25 mouse cellular contexts compared by ENCODE assay signal in genomic region chr4:118415779-118416178, GRCm38 (mm10). TPM values are rescaled to one million over a fixed set of nuclear protein-coding genes. Genes with fewer than 3 reads are reported as not detected.
DNase-seq lines count a peak whose midpoint lies in the region; ATAC-seq and TF ChIP-seq lines count a peak whose summit lies in the region.
"Had no signal": no experiment of that assay in that cellular context is flagged by ENCODE, and none has a peak within 500 bp of the region (broad histone marks: within the 10 kb centered on the region; RNA-seq: fewer than 3 reads in every experiment).

No protein-coding gene starts in this region.

- H3K4me3 ChIP-seq in intestine, postnatal 0 days (ENCODE audit: low read depth, low read length) = no peak overlapping the region
- H3K4me3 ChIP-seq in intestine, embryonic 15.5 days (replicated peaks) = no peak overlapping the region
- H3K4me3 ChIP-seq in lung, postnatal 0 days (ENCODE audit: low read depth, low read length) = no peak overlapping the region
- H3K4me3 ChIP-seq: embryonic facial prominence, embryonic 10.5 days; forebrain, embryonic 10.5 days; heart, embryonic 15.5 days; hindbrain, embryonic 10.5 days; midbrain, embryonic 10.5 days; neural tube, embryonic 15.5 days; stomach, embryonic 15.5 days had no signal

- H3K27ac ChIP-seq in intestine, postnatal 0 days (ENCODE audit: low read depth, low read length) = no peak overlapping the region; the same call in 1 of the 2 replicates
- H3K27ac ChIP-seq in intestine, embryonic 15.5 days = no peak overlapping the region
- no peak overlapping the region for H3K27ac ChIP-seq in lung, postnatal 0 days (ENCODE audit: low read length)
- H3K27ac ChIP-seq: embryonic facial prominence, embryonic 10.5 days; forebrain, embryonic 10.5 days; heart, embryonic 15.5 days; liver, embryonic 14.5 days; midbrain, embryonic 10.5 days; neural tube, embryonic 15.5 days; stomach, embryonic 15.5 days had no signal

- no peak overlapping the region for H3K9ac ChIP-seq in intestine, postnatal 0 days (ENCODE audit: low read depth, low read length)
- no peak overlapping the region for H3K9ac ChIP-seq in intestine, embryonic 15.5 days
- H3K9ac ChIP-seq in lung, postnatal 0 days (replicated peaks; ENCODE audit: low read depth) = no peak overlapping the region
- H3K9ac ChIP-seq: heart, embryonic 15.5 days; liver, embryonic 14.5 days; neural tube, embryonic 15.5 days; stomach, embryonic 15.5 days had no signal

- no peaks in the 10 kb centered on the region for H3K9me3 ChIP-seq in intestine, postnatal 0 days (ENCODE audit: control insufficient read depth)
- no peaks in the 10 kb centered on the region for H3K9me3 ChIP-seq in intestine, embryonic 15.5 days
- no peaks in the 10 kb centered on the region for H3K9me3 ChIP-seq in lung, postnatal 0 days (ENCODE audit: low read length)
- H3K9me3 ChIP-seq: embryonic facial prominence, embryonic 10.5 days; forebrain, embryonic 10.5 days; G1E; heart, embryonic 15.5 days; hindbrain, embryonic 10.5 days; midbrain, embryonic 10.5 days; neural tube, embryonic 15.5 days; stomach, embryonic 15.5 days had no signal

- H3K27me3 ChIP-seq in intestine, postnatal 0 days (replicated peaks; ENCODE audit: control insufficient read depth, insufficient read depth, low read length) = no peaks in the 10 kb centered on the region
- no peaks in the 10 kb centered on the region for H3K27me3 ChIP-seq in intestine, embryonic 15.5 days (replicated peaks)
- H3K27me3 ChIP-seq in lung, postnatal 0 days (replicated peaks; ENCODE audit: insufficient read depth, low read length) = no peaks in the 10 kb centered on the region
- H3K27me3 ChIP-seq: CH12.LX; heart, embryonic 15.5 days; neural tube, embryonic 15.5 days; stomach, embryonic 15.5 days had no signal

- whole genome bisulfite sequencing in intestine, postnatal 0 days = 79% methylated on average over 2 of the region's 2 CpGs
- WGBS in intestine, embryonic 15.5 days = 83% methylated on average over 2 of the region's 2 CpGs
- WGBS in lung, postnatal 0 days = 66% methylated on average over 2 of the region's 2 CpGs

- H3K4me2 ChIP-seq in intestine, postnatal 0 days (replicated peaks; ENCODE audit: low read depth) = no peak overlapping the region
- H3K4me2 ChIP-seq in intestine, embryonic 15.5 days (replicated peaks) = no peak overlapping the region
- no peak overlapping the region for H3K4me2 ChIP-seq in lung, postnatal 0 days (replicated peaks; ENCODE audit: low read depth, low read length)
- H3K4me2 ChIP-seq: heart, embryonic 15.5 days; neural tube, embryonic 15.5 days; stomach, embryonic 15.5 days had no signal

- no peaks in the 10 kb centered on the region for H3K4me1 ChIP-seq in intestine, postnatal 0 days (replicated peaks; ENCODE audit: control insufficient read depth, insufficient read depth, low read length)
- H3K4me1 ChIP-seq in intestine, embryonic 15.5 days (replicated peaks) = no peaks in the 10 kb centered on the region
- no peaks in the 10 kb centered on the region for H3K4me1 ChIP-seq in lung, postnatal 0 days (ENCODE audit: insufficient read depth, low read depth, low read length)
- H3K4me1 ChIP-seq: embryonic facial prominence, embryonic 10.5 days; forebrain, embryonic 10.5 days; heart, embryonic 15.5 days; hindbrain, embryonic 10.5 days; midbrain, embryonic 10.5 days; stomach, embryonic 15.5 days had no signal

- peak; percentile 24; the same call in 1 of the 2 replicates for TF ChIP-seq CTCF in intestine, postnatal 0 days (IDR thresholded peaks at IDR 0.05; ENCODE audit: low read depth)
- peak; percentile 24; the same call in 1 of the 2 replicates for TF ChIP-seq CTCF in lung, postnatal 0 days (IDR thresholded peaks at IDR 0.05)

- no peak for DNase-seq in lung, postnatal 0 days (ENCODE audit: low spot score)
- DNase-seq in lung, adult 18-20 months = no peak
- peak; percentile 65 for DNase-seq in brain, adult 2 months (ENCODE audit: low read depth, low spot score)
- no peak for DNase-seq in urinary bladder, adult 2 months (ENCODE audit: low spot score)
- DNase-seq in right cerebral cortex, postnatal 25 days = no peak
- DNase-seq: adrenal gland, postnatal 14 days; B cell, adult 2 months; cerebellum, adult 8-10 months; kidney, adult 18-20 months; kidney, postnatal 10 days; lung, postnatal 10 days; thymus, adult 2 months; thymus, postnatal 4 days had no signal

- no peak for TF ChIP-seq EP300 in lung, postnatal 0 days (IDR thresholded peaks at IDR 0.05)

- H3K36me3 ChIP-seq in intestine, postnatal 0 days (ENCODE audit: control insufficient read depth, insufficient read depth) = peaks cover 72% of the 10 kb centered on the region
- peaks cover 43% of the 10 kb centered on the region for H3K36me3 ChIP-seq in intestine, embryonic 15.5 days
- H3K36me3 ChIP-seq in lung, postnatal 0 days (ENCODE audit: insufficient read depth, low read length) = peaks cover 54% of the 10 kb centered on the region

- ATAC-seq in intestine, postnatal 0 days = no peak
- no peak for ATAC-seq in intestine, embryonic 15.5 days
- no peak for ATAC-seq in lung, postnatal 0 days

RNA-seq across cellular contexts. Expression of gene Med8, which starts 6.6 kb away (rescaled TPM):
- 71.8 and 76.0 TPM in 2 replicates for polyA plus RNA-seq in intestine, postnatal 0 days (2015; fragmentation: Nextera tagmentation; extraction: Ambion mirVana)
- 102 and 103 TPM in 2 replicates for polyA plus RNA-seq in intestine, embryonic 15.5 days (2015; fragmentation: Nextera tagmentation; extraction: Ambion mirVana)
- 90.5 and 95.8 TPM in 2 replicates for polyA plus RNA-seq in lung, postnatal 0 days (2015; fragmentation: Nextera tagmentation; extraction: Ambion mirVana)
- polyA plus RNA-seq in urinary bladder, adult 2 months (2012; rRNA removed) = 61.8 and 80.6 TPM in 2 replicates

RNA-seq across cellular contexts. Expression of gene Szt2, which starts 6.7 kb away (rescaled TPM):
- polyA plus RNA-seq in intestine, postnatal 0 days (2015; fragmentation: Nextera tagmentation; extraction: Ambion mirVana) = 2.8 and 4.2 TPM in 2 replicates
- polyA plus RNA-seq in intestine, embryonic 15.5 days (2015; fragmentation: Nextera tagmentation; extraction: Ambion mirVana) = 4.4 and 5.1 TPM in 2 replicates
- polyA plus RNA-seq in lung, postnatal 0 days (2015; fragmentation: Nextera tagmentation; extraction: Ambion mirVana) = 6.1 TPM in 2 replicates
- polyA plus RNA-seq in urinary bladder, adult 2 months (2012; rRNA removed) = 13.4 and 20.7 TPM in 2 replicates

RNA-seq across cellular contexts. Expression of gene Elovl1, which starts 12.1 kb away (rescaled TPM):
- polyA plus RNA-seq in intestine, postnatal 0 days (2015; fragmentation: Nextera tagmentation; extraction: Ambion mirVana) = 221 and 225 TPM in 2 replicates
- 178 and 197 TPM in 2 replicates for polyA plus RNA-seq in intestine, embryonic 15.5 days (2015; fragmentation: Nextera tagmentation; extraction: Ambion mirVana)
- polyA plus RNA-seq in lung, postnatal 0 days (2015; fragmentation: Nextera tagmentation; extraction: Ambion mirVana) = 351 and 356 TPM in 2 replicates
- 167 and 193 TPM in 2 replicates for polyA plus RNA-seq in urinary bladder, adult 2 months (2012; rRNA removed)

RNA-seq across cellular contexts. Expression of gene Cdc20, which starts 21.4 kb away (rescaled TPM):
- polyA plus RNA-seq in intestine, postnatal 0 days (2015; fragmentation: Nextera tagmentation; extraction: Ambion mirVana) = 37.3 and 42.7 TPM in 2 replicates
- 223 and 226 TPM in 2 replicates for polyA plus RNA-seq in intestine, embryonic 15.5 days (2015; fragmentation: Nextera tagmentation; extraction: Ambion mirVana)
- polyA plus RNA-seq in lung, postnatal 0 days (2015; fragmentation: Nextera tagmentation; extraction: Ambion mirVana) = 16.5 and 20.2 TPM in 2 replicates
- polyA plus RNA-seq in urinary bladder, adult 2 months (2012; rRNA removed) = 5.5 and 7.2 TPM in 2 replicates

RNA-seq across cellular contexts. Expression of gene Mpl, which starts 41.5 kb away (rescaled TPM):
- 0.05 and 0.10 TPM in 2 replicates for polyA plus RNA-seq in intestine, postnatal 0 days (2015; fragmentation: Nextera tagmentation; extraction: Ambion mirVana)
- 0.30 and 0.31 TPM in 2 replicates for polyA plus RNA-seq in intestine, embryonic 15.5 days (2015; fragmentation: Nextera tagmentation; extraction: Ambion mirVana)
- polyA plus RNA-seq in lung, postnatal 0 days (2015; fragmentation: Nextera tagmentation; extraction: Ambion mirVana) = 1.1 TPM in 2 replicates
- polyA plus RNA-seq in urinary bladder, adult 2 months (2012; rRNA removed) = 0.06 TPM in 2 replicates
